Mouse (Mus musculus) telencephalon, adult 2 months (tissue): ENCODE data around the gene 1700020N01Rik.

Experiments
- DNase-seq: peaks from one replicate; pipeline ENCODE4 v3.0.0-alpha.2; 2011; ENCODE audit warnings: low read depth, low spot score

Gene 1700020N01Rik

DNA sequence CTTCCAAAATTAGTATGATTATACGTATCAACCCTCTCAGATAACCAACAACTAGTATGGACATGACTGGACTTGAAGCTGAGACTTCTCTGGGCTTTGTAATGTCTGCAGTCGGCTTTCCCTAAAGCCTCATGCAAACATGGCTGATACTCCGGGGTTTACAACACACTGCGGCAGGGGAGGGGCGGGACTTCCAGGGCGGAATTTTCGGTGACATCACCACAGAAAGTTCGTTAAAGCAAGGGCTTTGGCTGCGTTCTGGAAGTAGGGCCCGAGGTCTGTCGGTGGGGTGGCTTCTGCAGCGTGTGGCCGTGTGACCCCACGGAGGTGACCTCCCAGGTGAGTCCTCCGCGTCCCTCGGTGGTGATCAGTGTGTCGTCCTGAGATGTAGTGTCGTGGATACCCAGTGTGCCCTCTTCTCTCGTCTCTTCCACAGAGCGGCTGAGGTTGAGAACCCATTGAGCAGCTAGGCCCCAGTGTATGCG lies at the start of gene 1700020N01Rik:
1700020N01Rik (plus strand) TSS at position 250 of the 485 bp plus-strand sequence.
- DNase-seq = no peak

DNA sequence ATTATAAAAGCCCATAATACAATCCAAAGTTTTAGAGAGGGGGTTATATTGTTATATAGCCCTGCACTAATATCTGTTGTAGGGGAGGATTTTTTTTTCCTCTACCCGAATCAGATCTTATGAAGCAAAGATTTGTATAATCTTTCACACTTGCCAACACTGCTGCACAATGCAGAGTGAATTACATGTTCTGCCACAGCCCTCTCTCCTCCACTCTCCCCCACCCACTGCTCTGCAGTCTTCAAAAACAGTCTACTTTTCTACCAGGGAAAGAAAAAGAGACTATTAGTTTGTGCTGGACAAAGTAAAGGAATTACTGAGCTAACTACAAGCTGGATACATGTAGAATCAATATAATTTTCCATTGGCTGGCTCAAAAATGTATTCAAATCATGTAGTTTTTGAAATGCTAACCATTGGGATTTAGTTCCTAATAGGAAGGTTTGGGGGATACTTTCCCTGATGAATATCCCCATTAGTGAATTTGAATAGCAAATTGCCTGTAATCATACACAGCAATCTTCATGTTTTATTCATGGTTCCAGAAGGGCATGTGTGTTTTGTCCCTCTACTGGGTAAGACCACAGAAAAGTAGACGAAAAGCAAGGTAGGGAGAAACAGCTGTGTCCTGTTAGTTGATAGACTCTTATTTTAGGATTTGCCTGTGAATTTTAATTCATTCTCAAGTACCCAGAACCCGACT lies 49.2 kb upstream of the 1700020N01Rik start:
- DNase-seq = no peak

DNA sequence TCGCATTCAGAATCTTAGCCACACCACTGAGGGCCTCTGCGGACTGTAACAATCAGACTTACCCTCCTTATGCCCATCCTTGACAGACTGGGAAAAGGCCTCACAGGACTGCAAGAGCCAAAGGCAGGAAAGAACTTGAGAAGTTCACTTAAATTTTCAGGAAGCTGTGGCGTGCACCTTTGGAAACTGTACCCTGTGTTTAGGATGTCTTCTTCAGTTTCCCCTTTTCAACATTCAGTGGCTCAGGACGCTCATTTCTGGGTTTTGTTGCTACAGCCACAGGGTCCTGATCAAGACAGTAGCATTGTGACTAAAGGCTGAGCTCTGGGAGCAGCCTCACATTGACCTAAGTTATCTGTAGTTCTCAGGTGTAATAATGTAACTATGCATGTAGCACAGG lies 48.2 kb upstream of the 1700020N01Rik start:
- no peak for DNase-seq

DNA sequence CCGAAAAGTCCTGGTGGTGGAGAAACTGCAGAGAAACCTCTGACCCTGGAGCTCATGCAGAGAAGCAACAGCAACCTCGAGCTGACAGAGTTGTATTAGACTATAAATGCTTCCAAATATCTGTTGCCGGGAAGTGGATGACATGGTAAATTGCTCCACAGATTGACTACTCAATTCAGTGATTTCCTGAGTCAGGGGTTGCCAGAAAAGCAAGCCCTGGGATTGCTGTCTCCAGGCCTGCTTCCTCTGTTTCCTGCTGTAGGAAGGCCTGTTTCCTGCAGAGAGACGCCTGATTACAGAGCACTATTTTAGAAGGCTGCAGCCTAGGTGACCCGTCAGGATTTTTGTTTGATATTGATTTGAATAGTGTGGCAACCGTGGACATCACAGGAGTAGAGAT lies 47.5 kb upstream of the 1700020N01Rik start:
- no peak for DNase-seq

DNA sequence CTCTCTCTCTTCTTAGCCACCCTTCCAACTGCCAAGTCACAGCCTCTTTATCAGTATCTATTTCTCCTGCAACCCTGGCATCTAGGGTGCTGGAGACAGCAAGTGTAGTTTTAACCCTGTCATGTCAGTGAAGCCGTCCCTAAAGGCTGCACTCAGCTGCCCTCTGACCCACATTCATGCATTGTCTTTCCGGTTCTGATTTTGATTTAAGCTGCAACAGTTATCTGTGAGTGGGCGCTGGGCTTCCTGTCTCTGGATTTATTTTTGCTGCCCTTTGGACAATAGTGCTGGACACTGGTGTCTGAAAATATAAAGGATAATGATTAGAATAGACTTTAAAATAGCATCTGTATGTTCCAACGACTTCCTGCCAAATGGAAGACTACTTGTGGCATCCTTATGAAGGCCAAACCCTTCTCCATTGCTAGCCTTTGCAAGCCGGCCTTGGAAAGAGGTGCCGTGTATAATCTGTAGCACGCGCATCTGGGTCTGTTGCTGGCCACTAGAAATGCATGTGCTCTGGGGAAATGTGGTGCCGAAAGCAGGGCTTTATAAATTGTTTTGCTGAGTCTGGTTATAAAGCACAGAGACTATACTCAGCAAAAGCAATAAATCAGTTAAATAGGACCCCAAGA lies 44.0 kb upstream of the 1700020N01Rik start:
- DNase-seq = no peak

DNA sequence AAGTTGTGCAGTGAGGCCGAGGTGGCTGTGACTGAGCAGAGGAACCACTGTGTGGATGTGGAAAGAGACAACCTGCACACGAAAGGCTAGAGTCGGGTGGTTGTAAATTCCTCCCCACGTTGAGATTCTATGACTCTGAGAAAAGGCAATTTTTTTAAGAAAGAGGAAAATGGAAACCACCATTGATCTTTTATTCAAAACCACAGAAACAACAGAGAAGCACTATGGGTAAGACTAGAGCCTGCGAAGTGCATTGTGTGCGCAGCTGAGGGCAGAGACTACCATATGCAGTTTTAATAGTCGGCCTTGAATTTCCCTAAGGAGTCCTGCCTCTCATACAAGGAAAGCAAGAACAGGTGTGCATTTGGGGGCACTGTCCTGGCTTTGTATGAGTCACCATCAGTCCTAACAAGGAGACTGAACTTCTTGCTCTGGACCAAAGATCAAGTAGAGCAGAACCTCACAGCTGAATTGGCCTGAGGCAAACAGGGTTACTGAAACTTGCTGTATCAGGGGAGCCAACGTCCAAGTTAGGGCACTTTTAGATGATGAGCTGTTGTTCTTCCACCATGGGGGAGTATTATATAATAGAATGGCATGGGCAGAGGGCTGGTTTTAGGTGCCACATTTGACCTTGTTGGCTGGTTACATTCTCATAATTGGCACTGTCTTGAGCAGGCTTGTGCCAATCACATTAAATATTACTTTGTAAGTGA lies 39.8 kb upstream of the 1700020N01Rik start:
- DNase-seq = no peak

DNA sequence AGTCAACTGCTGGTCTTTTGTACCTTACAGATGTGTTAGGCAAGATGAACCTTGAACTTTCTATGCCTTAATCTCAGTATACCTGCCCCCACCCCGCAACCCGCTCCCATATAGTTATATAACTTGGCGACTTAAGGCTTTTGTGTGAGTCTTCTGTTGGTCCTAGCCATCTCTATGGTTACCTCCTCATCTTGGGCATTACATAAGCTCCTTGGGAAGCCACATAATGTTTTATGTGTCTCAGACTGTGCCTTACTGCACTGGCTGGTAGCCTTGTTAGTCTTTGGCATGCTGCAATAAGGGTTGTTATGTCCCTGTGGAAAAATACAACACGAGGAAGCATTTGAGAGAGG lies 39.3 kb upstream of the 1700020N01Rik start:
- DNase-seq = no peak

DNA sequence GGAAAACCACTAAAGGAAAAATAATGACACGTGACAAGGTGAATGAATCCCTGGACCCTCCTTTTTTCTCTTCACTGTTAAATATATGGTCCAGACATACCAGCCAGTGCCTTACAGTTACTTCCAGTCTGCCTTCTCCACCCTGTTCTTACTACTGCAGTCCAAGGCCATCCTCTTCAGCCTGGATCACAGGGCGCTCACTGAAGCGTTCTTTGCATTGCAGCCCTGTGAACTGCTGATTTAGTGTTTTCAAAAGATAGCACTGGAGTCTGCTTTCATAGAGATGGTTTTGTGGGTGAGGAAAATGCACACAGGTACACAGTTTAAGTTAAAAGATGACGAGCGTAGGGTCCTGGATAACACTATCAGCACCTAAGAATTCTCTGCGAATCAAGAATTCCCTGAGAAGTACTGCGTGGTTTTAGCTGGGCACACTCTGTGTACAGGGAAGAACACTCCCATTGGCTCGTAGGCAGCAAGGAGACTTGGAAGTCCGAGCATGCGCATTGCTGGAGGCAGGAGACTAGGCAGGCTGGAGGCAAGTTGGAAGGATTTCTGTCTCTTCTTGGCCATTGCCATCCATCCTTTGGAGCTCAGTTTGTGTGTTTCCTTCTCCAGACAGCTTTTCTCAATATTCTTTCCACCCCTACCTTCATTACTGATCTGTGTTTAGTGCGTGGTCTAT lies 37.9 kb upstream of the 1700020N01Rik start:
- DNase-seq = no peak

DNA sequence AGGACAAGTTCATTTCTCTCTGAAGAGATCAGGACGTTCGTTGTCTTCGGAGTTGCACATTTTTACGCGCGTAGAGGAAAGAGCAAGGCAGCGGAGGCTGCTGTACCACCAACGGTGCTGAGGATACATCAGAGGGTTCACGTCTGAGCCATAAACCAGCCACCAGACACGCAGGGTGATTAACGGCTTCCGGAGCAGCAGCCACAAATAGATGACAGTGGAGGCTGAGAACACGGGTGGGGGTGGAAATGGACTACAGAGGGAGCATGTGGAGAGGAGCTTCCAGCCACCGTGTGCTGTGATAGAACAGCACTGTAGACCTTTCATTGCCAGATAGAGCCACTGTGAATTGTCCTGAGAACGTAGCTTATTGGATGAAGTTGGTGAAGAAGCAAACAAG lies 33.2 kb upstream of the 1700020N01Rik start:
- no peak for DNase-seq

DNA sequence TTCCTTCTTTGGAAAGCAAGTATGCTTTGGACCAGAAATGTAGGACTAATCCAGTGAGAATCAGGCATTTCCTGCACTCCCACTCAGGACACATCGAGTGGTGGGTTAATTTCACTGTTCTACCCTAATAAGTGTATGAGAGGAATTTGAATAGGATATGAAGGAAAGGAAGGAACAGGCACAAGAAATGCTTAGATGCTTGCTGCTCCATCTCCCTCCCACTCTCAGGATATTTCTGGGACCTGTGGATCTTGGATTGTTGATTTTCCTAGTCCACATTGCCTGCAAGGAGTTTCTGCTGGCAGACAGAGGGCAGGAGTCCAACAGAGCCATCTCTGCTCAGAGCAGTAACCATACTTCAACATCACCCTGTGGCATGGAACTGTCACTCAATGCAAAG lies 31.8 kb upstream of the 1700020N01Rik start:
- DNase-seq = peak; percentile 60

DNA sequence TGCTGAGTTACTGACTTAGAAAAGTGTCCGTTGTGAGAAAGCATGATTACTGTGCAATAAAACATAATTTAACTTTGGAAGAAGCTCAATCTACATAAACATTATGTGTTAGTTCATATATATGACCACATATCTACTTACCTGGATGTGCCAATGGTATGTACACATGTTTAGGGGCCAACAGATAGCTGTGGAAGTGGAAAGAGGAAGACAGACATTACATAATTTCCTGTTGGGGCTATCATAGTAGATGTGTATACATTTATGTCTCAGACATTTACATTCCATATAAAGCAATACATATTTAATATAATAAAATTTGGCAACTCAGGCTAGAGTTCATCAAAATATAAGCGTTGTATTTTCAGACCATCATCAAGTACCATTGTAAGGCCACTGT lies 29.5 kb upstream of the 1700020N01Rik start:
- no peak for DNase-seq

DNA sequence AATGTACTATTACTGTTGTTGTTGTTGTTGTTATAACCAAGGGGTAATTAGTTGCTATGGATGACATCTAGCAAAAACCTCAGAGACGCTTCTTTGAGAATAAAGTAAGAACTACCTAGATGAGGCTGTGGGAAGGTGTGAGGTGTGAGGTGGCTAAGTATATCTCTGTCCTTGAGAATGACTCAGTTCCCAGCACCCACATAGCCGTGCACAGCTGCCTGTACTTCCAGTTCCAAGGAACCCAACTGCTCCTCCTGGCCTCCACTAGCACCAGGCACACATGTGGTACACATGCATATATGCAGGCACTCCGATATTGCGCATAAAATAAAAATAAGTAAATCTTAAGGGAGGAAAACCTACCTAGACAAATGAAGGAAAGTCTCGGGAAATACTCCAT lies 28.8 kb upstream of the 1700020N01Rik start:
- DNase-seq = peak; percentile 36

DNA sequence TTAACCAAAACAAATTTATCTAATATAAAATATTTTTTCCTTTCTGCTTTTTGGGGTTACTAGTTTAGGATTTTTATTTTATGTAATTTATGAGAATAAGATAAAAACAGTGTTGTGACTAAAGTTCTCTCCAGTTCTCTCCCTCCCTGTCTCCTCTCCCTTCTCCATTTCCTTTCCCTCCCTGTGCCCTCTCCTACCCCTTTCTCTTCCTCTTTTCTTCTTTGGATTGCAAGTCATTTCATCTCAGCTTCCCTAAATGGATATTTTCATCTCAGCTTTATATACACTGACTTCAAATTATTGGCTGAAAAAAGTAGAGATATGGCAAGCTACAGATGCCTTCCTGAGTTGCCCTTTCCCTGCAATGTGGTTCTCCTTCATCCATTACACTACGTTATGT lies 26.9 kb upstream of the 1700020N01Rik start:
- DNase-seq = no peak

DNA sequence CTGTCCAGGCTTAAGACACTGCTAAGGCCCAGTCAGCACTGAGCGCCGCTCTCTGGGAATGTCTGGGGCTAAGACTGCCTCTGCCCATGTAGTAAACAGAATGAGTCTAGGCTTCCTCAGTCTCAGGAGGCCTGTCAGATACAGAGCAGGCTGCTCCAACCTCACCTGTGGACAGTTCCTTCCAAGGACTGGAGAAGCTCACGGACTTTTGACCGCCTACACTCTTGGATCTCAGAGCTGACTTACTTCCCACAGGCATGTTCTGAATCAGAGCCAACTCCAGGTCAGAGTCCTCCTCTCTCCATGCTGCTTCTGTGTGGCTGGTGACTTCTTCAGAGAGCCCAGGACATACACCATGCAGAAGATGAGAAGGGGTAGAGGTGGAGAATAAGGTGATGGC lies 21.3 kb upstream of the 1700020N01Rik start:
- no peak for DNase-seq

DNA sequence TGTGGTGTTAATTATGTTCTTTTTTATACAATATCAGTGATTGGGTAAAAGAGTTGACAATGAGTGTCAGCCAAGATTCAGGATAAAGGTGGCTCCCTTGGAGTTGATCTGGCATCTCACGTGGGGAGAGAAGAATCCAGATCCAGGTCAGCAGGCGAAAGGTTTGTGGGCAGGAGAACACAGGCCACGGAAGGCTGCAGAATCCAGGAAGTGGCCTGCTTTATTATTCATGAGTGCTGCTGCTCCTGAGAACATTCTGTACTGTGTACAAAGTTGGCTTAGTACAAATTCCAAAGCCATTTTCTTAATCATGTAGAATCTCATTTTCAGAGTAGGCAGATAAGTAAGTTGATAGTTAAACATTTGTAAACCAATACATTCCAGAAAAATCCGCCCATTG lies 19.2 kb upstream of the 1700020N01Rik start:
- DNase-seq = no peak

DNA sequence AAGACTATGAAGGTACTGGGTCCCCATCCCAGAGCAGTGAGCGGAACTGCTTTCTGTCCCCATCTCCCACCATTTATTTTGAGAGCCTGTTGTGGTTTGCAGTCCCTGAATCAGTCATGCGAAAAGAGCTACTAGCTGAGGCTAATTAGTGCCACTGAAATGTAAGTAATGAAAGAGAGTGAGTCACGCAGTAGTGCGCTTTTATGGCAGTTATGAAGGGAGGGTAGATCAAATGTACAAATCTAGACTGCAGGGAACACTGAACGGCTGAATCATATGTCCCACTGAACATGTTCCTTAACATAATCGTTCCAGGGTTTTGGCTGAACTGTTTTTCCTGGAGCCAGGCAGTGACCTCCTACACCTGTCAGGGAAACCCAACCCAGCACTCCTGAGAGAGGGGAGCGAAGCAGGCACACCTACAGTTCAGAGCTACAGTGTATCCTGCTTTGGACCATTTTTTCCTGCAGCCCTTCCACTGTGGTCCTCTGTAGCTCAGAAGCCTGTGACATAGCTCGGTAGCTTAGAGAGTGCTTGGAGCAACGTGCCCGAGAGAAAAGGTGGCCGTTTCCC lies 17.1 kb upstream of the 1700020N01Rik start:
- DNase-seq = no peak

DNA sequence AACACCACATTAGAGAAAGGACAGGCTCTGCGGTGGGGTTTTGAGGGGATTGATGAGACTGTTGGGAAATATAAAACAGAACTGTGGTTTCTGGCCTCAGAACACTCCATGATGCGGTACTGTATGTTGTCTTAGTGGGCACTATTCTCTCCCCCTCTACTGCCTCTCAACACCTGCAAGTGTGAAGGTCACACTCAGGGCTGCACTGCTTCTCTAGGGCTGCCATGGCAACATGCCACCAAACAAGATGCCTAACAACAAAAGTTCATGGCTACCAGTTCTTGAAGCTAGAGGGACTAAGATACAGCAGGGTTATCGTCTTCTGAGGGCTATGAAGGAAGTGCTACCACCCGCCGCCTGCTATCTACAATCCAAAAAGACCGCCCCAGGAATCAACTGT lies 15.1 kb upstream of the 1700020N01Rik start:
- no peak for DNase-seq

DNA sequence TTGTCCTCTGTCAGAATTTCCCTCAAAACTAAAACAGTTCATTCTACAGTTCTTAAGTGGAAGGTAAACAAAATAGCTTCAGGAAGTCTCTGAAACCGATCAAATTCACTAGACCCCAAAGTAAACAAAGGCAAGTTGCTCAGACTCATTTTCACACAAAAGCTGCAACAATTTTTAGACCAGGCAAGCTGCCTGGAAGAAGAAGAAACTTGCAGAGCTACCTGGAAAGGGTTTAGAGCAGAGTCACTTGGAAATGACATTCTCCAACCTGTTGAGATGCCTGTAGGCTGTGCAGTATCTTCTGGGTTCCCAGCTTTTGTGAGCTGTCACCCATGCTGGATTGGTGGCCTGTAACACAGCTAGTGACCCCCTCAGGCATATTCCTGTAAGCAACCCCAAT lies 11.4 kb upstream of the 1700020N01Rik start:
- no peak for DNase-seq

DNA sequence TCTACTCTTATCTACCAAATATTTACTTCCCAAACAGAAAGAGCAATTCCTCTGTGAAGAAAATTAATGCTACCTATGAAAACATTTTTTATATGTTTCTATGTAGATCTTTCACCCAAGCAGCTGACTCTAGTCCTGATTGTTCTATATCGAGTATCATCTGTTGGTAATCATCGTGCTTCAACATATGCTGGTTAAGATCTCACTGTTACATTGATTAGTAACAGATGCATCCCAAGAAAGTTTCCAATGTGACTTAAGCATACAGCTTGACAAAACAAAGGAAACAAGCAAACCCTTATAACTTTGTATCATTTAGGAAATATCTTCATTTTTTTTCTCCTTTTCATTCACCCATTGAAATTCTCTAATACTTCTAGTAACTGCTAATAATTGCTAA lies 5.9 kb upstream of the 1700020N01Rik start:
- DNase-seq = no peak

DNA sequence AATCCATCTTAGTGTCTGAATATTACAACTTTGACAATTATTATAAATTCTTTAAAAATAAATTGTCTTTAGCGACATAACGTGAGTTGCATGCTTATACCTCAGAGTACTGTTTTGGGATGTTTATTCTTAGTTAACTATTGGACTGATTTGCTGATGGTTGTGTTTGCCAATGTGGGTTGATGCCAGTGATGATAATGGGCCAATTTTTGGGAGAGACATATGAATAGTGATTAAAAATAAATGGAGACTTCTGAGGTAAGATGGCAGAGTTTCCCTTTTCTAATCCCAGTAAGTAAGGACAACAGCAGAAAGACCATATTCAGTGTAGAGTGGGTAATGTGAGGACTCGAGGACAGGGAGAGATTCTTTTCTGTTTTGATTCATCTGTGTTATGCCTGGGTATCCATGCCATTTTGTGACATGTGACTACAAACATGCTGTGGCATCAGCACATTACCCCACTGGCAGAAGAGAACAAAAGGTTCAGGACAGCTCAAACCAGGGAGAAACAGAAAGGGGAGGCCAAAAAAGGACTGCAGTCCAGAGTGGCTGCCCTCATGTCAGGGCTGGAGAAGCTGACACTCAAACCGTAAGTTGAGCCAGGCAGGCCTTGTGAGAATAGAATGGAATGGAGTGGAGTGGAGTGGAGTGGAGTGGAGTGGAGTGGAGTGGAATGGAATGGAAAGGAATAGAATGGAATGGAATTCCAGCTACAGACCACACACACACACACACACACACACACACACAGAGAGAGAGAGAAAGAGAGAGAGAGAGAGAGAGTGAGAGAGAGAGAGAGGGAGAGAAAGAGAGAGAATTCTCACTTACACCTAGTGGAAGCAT lies 4.7 kb upstream of the 1700020N01Rik start:
- no peak for DNase-seq

DNA sequence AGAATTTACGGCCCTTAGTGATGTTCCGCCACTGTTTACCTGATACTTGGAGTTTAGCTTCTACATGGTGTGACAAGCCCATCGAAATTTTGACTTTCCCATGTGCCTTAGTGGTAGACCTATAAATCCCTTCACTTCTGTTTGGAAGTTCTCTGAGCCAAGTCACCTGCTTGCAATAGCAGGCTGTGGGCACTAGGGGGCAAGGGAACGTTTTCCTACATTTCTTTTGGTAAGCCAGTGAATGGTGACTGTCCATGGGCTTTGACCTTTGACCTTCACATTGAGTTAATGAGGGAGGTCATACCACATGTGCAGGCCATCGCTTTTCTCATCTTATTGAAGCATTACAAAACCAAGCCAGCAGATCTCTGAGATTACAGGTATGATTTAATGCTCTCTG lies 8.0 kb downstream of the 1700020N01Rik start:
- DNase-seq = peak; percentile 38
